Mouse (Mus musculus): Measurements from ENCODE around the gene Csnk1g1. TPM values are rescaled to one million over a fixed set of nuclear protein-coding genes. Genes with fewer than 3 reads are reported as not detected.

Csnk1g1 gene
- polyA plus RNA-seq (2015; fragmentation: Nextera tagmentation; extraction: Ambion mirVana) = 10.5 and 14.6 TPM in 2 replicates

GRCm38 (mm10) chr9:65908394-65909300 lies at the start of gene Csnk1g1, which contains the start of gene Trip4:
Gene Csnk1g1 (plus strand): TSS chr9:65908924.
Gene Trip4 (minus strand): TSS chr9:65908794.
- peak; percentile 97 for DNase-seq (ENCODE audit: low spot score)

- DNase-seq (ENCODE audit: low spot score) = no peak
These were observed 49.1 kb upstream of the Csnk1g1 start for GRCm38 (mm10) chr9:65859656-65860055.

GRCm38 (mm10) chr9:65884564-65885315 lies 24.0 kb upstream of the Csnk1g1 start:
- peak; percentile 89 for DNase-seq (ENCODE audit: low spot score)

GRCm38 (mm10) chr9:65890143-65890628 lies 18.5 kb upstream of the Csnk1g1 start, which contains the start of gene Pclaf:
Gene Pclaf (plus strand): TSS chr9:65890237.
- DNase-seq (ENCODE audit: low spot score) = peak; percentile 82

- no peak for DNase-seq (ENCODE audit: low spot score)
These were observed 17.6 kb upstream of the Csnk1g1 start for GRCm38 (mm10) chr9:65891126-65891525.

GRCm38 (mm10) chr9:65896977-65897376 lies 11.7 kb upstream of the Csnk1g1 start:
- DNase-seq (ENCODE audit: low spot score) = no peak

GRCm38 (mm10) chr9:65902879-65903278 lies 5.8 kb upstream of the Csnk1g1 start:
- no peak for DNase-seq (ENCODE audit: low spot score)

GRCm38 (mm10) chr9:65903419-65903818 lies 5.3 kb upstream of the Csnk1g1 start:
- peak; percentile 19 for DNase-seq (ENCODE audit: low spot score)

- peak; percentile 69 for DNase-seq (ENCODE audit: low spot score)
These were observed 627 bp downstream of the Csnk1g1 start for GRCm38 (mm10) chr9:65909301-65909801.

GRCm38 (mm10) chr9:65909837-65910236 lies 1.1 kb downstream of the Csnk1g1 start:
- DNase-seq (ENCODE audit: low spot score) = no peak

- DNase-seq (ENCODE audit: low spot score) = no peak
These were observed 5.3 kb downstream of the Csnk1g1 start for GRCm38 (mm10) chr9:65913976-65914375.

- DNase-seq (ENCODE audit: low spot score) = no peak
These were observed 8.3 kb downstream of the Csnk1g1 start for GRCm38 (mm10) chr9:65917015-65917414.

GRCm38 (mm10) chr9:65928456-65928855 lies 19.7 kb downstream of the Csnk1g1 start:
- DNase-seq (ENCODE audit: low spot score) = no peak

- DNase-seq (ENCODE audit: low spot score) = no peak
These were observed 21.1 kb downstream of the Csnk1g1 start for GRCm38 (mm10) chr9:65929826-65930225.

- DNase-seq (ENCODE audit: low spot score) = no peak
These were observed 28.8 kb downstream of the Csnk1g1 start for GRCm38 (mm10) chr9:65937566-65937965.

- no peak for DNase-seq (ENCODE audit: low spot score)
These were observed 42.4 kb downstream of the Csnk1g1 start for GRCm38 (mm10) chr9:65951082-65951587.

GRCm38 (mm10) chr9:65970009-65970408 lies 61.3 kb downstream of the Csnk1g1 start:
- no peak for DNase-seq (ENCODE audit: low spot score)

GRCm38 (mm10) chr9:65973206-65973605 lies 64.5 kb downstream of the Csnk1g1 start:
- DNase-seq (ENCODE audit: low spot score) = no peak

GRCm38 (mm10) chr9:65975886-65976285 lies 67.2 kb downstream of the Csnk1g1 start:
- no peak for DNase-seq (ENCODE audit: low spot score)

GRCm38 (mm10) chr9:65982841-65983240 lies 74.1 kb downstream of the Csnk1g1 start:
- DNase-seq (ENCODE audit: low spot score) = no peak

GRCm38 (mm10) chr9:65987021-65987420 lies 78.3 kb downstream of the Csnk1g1 start:
- DNase-seq (ENCODE audit: low spot score) = no peak

Data from thymus, postnatal 0 days (tissue).